Mouse (Mus musculus): ENCODE data around the gene Col13a1. TPM values are rescaled to one million over a fixed set of nuclear protein-coding genes. Genes with fewer than 3 reads are reported as not detected.

The Col13a1 gene
- total RNA-seq, 2 experiments from 2014 or later: 0.91 to 1.5 TPM

DNA sequence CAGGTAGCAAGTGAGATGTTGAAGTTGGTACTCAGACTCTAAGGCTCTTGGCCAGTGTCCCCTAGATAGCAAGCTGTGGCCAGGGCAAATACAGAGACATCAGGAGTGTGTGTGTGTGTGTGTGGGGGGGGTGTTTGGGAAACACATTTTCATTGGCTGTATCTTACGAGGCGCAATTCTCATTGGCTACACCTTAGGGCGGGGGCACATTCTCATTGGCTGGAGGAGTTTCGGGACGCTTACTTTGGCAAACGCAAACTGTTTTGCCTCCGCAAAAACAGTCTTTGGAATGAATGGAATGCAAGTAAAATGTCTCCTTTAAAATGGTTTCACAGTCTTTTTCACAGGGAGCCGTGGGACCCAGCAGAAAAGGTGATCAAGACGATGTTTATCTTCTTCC lies 148.1 kb downstream of the Col13a1 start:
- DNase-seq (ENCODE audit: low spot score in 2 of 2): no peak

- DNase-seq (ENCODE audit: low spot score in 2 of 2): no peak
Observed at GRCm38 (mm10) chr10:61829046-61829445, 149.9 kb downstream of the Col13a1 start.

- DNase-seq (ENCODE audit: low spot score in 2 of 2): no peak
Observed at GRCm38 (mm10) chr10:61827950-61828936, 150.7 kb downstream of the Col13a1 start.

GRCm38 (mm10) chr10:61826753-61827435 lies 152.0 kb downstream of the Col13a1 start:
- DNase-seq (ENCODE audit: low spot score in 2 of 2): no peak

GRCm38 (mm10) chr10:61825979-61826752 lies 152.7 kb downstream of the Col13a1 start:
- no peak for DNase-seq (ENCODE audit: low spot score in 2 of 2)

DNA sequence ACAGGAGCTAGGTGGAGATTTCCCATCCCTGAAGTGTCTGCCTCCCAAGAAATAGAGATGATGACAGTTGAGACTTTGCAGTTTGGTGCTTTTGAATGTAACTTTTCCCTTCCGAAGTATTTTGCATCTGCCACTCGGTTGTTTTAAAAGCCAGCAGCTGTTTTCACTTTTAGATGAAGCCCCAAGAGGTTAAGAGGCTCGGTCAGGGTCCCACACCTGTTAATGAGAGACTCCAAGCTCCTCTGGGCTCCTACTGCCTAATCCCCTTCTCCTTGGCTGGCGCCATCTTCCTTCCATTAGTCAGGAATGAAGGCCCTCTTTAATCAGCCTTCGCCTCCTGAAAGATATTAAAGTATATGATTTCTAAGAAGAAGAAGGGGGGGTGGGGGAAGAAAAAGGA lies 153.4 kb downstream of the Col13a1 start:
- DNase-seq (ENCODE audit: low spot score in 2 of 2): no peak

- DNase-seq (ENCODE audit: low spot score in 2 of 2): no peak
Observed at GRCm38 (mm10) chr10:61823731-61824115, 155.2 kb downstream of the Col13a1 start.

- no peak for DNase-seq (ENCODE audit: low spot score in 2 of 2)
Observed at GRCm38 (mm10) chr10:61822968-61823730, 155.8 kb downstream of the Col13a1 start.

GRCm38 (mm10) chr10:61820050-61820449 lies 158.9 kb downstream of the Col13a1 start:
- no peak for DNase-seq (ENCODE audit: low spot score in 2 of 2)

DNA sequence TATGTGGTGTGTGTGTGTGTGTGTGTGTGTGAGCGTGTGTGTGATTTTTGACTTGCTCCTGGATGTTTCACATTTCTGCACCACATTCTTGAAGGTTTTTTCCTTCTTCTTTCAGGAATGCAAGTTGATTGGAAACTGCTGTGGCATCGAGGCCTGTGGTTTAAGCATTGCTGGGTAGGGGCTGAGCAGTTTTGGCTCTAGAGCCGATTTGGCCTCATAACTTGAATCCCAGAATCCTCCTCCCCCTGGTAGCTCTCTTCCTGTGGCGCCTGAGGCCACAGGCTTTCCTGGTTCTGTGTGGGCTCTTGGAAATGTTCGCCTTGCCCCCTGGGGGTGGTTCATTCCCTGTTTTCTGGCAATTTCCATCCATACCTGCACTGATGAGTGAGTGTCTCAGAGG lies 166.9 kb downstream of the Col13a1 start:
- no peak for DNase-seq (ENCODE audit: low spot score in 2 of 2)

DNA sequence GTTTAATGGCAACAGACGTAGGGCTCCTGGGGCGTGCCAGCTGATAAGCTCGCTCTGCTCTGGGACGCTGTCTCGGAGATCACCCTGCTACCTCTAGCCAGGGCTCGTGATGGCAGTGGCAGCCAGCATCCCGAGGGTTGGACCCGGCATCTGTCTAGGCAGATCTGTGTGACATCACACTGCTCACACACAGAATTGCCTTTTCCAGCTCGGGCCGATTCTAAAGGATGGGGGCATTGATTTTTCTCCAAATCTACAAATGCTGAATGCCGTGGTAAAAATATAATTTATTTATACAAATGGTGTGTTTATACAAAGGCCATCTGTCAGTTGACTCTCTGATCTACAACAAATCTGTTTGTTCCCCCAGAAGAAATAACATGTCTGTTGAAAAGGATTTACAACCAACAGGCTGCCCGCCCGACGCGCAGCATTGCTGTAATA lies 180.8 kb downstream of the Col13a1 start:
- peak in 1 of 2 experiments; percentile 45 for DNase-seq (ENCODE audit: low spot score in 2 of 2)

- no peak for DNase-seq (ENCODE audit: low spot score in 2 of 2)
Observed at GRCm38 (mm10) chr10:61795458-61795857, 183.4 kb downstream of the Col13a1 start.

DNA sequence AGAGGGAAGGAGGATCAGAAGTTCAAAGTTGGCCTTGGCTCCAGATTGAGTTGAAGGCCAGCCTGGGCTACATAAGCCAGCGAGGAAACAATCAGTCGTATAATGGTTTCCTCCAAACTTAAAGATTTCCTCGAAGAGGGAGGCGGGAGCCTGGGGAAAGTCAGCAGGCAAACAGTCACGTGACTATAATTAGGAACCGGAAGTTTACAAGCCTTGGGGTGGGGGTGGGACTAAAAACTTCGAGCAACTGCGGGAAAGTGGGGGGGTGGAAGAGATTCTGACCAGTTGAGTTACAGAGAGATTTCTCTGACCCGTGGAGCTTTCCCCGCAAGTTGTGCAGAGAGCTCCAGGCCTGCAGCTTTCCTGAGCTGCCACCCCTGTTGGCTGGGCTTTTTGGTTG lies 183.9 kb downstream of the Col13a1 start:
- no peak for DNase-seq (ENCODE audit: low spot score in 2 of 2)

DNA sequence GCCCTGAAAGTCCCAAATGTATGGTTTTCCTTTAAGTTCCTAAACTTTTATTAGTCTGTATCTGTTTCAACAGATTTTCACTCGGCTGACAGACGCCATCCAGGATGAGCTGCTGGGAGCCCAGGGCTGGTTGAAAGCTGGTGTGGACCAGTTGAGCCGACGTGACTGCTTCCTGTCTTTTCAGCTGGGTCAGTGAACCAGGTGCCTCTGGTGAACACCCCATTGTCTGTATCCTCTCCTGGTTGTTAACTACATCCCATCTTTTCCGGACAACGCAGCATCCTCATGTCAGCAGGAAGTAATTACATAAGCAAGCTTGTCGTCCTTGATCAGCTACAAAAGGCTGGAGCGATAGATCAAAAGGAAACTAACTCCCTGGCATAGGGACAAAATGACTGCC lies 185.9 kb downstream of the Col13a1 start:
- no peak for DNase-seq (ENCODE audit: low spot score in 2 of 2)

GRCm38 (mm10) chr10:61788499-61788898 lies 190.4 kb downstream of the Col13a1 start:
- no peak for DNase-seq (ENCODE audit: low spot score in 2 of 2)

Other genes with a start within 250 kb of the Col13a1 start
- 10 to 100 TPM; 12.8 to 14.6 TPM for gene H2afy2, start 195.0 kb downstream of the Col13a1 start, total RNA-seq (2021)
- not detected for gene Neurog3, start 154.0 kb upstream of the Col13a1 start, total RNA-seq (2021)
- 10 to 100 TPM; 37.5 to 48.0 TPM for gene Fam241b, start 164.8 kb upstream of the Col13a1 start, total RNA-seq (2021)